Mouse (Mus musculus) MEL (cell line): ENCODE measurements at regions not wholly inside any gene's neighbourhood (a gene's known extent, or its start where the extent isn't known, plus 50 kb on each side); places are given as distances from the start of the nearest gene placed in this dataset.

ENCODE experiments used
- DNase-seq: peaks from one replicate; pipeline ENCODE4 v3.0.0; 2011; ENCODE audit warnings: low read depth, low spot score
- H3K27ac ChIP-seq: 2 replicates; pipeline ENCODE4 v1.5.1; 2012; ENCODE audit warnings: low read depth, mild to moderate bottlenecking, control low read depth, low read length, moderate library complexity; ENCODE audit not compliant: control insufficient read depth
- H3K27me3 ChIP-seq, 2 experiments: fragments of 150-350 bp in 1 of 2; sonication (generic) in 1 of 2; 2 replicates each; pipeline ENCODE4 v1.6.1; 2012; ENCODE audit warnings: low read length in 2 of 2, mild to moderate bottlenecking in 2 of 2, improper control_type of control experiment in 1 of 2, moderate library complexity in 1 of 2; ENCODE audit not compliant: insufficient read depth in 2 of 2, control insufficient read depth in 1 of 2
- H3K36me3 ChIP-seq, 2 experiments: 2 replicates each; pipeline ENCODE4 v1.6.1; 2012 to 2014; ENCODE audit warnings: low read length in 2 of 2, improper control_type of control experiment in 1 of 2, inconsistent platforms in 1 of 2, mild to moderate bottlenecking in 1 of 2; ENCODE audit not compliant: insufficient read depth in 2 of 2, control insufficient read depth in 1 of 2
- H3K4me1 ChIP-seq, 2 experiments: fragments of 150-350 bp in 1 of 2; sonication (generic) in 1 of 2; 2 replicates each; pipeline ENCODE4 v1.6.1; 2012; ENCODE audit warnings: low read length in 2 of 2, improper control_type of control experiment in 1 of 2, mild to moderate bottlenecking in 1 of 2; ENCODE audit not compliant: insufficient read depth in 2 of 2, control insufficient read depth in 1 of 2
- H3K4me3 ChIP-seq, 2 experiments: fragments of 150-350 bp in 1 of 2; sonication (generic) in 1 of 2; 2 replicates each; pipeline ENCODE4 v1.5.1; 2012; ENCODE audit warnings: low read depth in 2 of 2, low read length in 2 of 2, mild to moderate bottlenecking in 2 of 2, moderate library complexity in 2 of 2, control low read depth in 1 of 2, improper control_type of control experiment in 1 of 2; ENCODE audit not compliant: control insufficient read depth in 1 of 2, insufficient read depth in 1 of 2
- H3K79me2 ChIP-seq: 2 replicates; pipeline ENCODE4 v1.6.1; 2012; ENCODE audit warnings: mild to moderate bottlenecking, low read length, moderate library complexity; ENCODE audit not compliant: control insufficient read depth, poor library complexity, insufficient read depth
- H3K9ac ChIP-seq: 2 replicates; pipeline ENCODE4 v1.6.1; 2012; ENCODE audit warnings: low read depth, mild to moderate bottlenecking, control low read depth, low read length, moderate library complexity; ENCODE audit not compliant: control insufficient read depth, poor library complexity, severe bottlenecking
- H3K9me3 ChIP-seq: fragments of 150-350 bp; sonication (generic); replicated peaks from 2 replicates; pipeline ENCODE4 v1.6.1; 2012; ENCODE audit warnings: mild to moderate bottlenecking, low read length, improper control_type of control experiment, moderate library complexity; ENCODE audit not compliant: insufficient read depth
- CHD1 ChIP-seq: IDR thresholded peaks from 2 replicates; pipeline ENCODE4 v1.6.1; 2012; ENCODE audit warnings: low read depth, mild to moderate bottlenecking, inconsistent platforms, low read length, improper control_type of control experiment
- CHD2 ChIP-seq: IDR thresholded peaks from 2 replicates; pipeline ENCODE4 v1.6.1; 2011; ENCODE audit warnings: low read length, improper control_type of control experiment
- CTCF ChIP-seq, 3 experiments: IDR thresholded peaks in 2 of 3; conservative IDR thresholded peaks in 1 of 3; 2 replicates each; pipeline ENCODE4 v1.5.1; 2011 to 2012; ENCODE audit warnings: low read length in 3 of 3, low read depth in 2 of 3, mild to moderate bottlenecking in 2 of 3, improper control_type of control experiment in 1 of 3, inconsistent platforms in 1 of 3, mixed read lengths in 1 of 3, moderate library complexity in 1 of 3; ENCODE audit not compliant: control insufficient read depth in 1 of 3, insufficient read depth in 1 of 3, poor library complexity in 1 of 3, severe bottlenecking in 1 of 3
- E2F4 ChIP-seq: IDR thresholded peaks from 2 replicates; pipeline ENCODE4 v1.6.1; 2011; ENCODE audit warnings: low read depth, low read length, improper control_type of control experiment, borderline replicate concordance
- ELF1 ChIP-seq: IDR thresholded peaks from 2 replicates; pipeline ENCODE4 v1.6.1; 2014; ENCODE audit warnings: low read depth, mild to moderate bottlenecking, inconsistent platforms, low read length, improper control_type of control experiment, moderate library complexity
- EP300 ChIP-seq, 2 experiments: IDR thresholded peaks; 2 replicates each; pipeline ENCODE4 v1.6.1; 2011; ENCODE audit warnings: improper control_type of control experiment in 2 of 2, low read length in 2 of 2, low read depth in 1 of 2, mild to moderate bottlenecking in 1 of 2
- HCFC1 ChIP-seq: IDR thresholded peaks from 2 replicates; pipeline ENCODE4 v1.6.1; 2012; ENCODE audit warnings: low read depth, mild to moderate bottlenecking, inconsistent platforms, low read length, improper control_type of control experiment, moderate library complexity
- JUND ChIP-seq: IDR thresholded peaks from 2 replicates; pipeline ENCODE4 v1.6.1; 2011; ENCODE audit warnings: low read depth, mild to moderate bottlenecking, improper control_type of control experiment, low read length
- KAT2A ChIP-seq: conservative IDR thresholded peaks from 2 replicates; pipeline ENCODE4 v1.6.1; 2012; ENCODE audit warnings: low read depth, low read length, improper control_type of control experiment, inconsistent platforms
- MAX ChIP-seq: IDR thresholded peaks from 2 replicates; pipeline ENCODE4 v1.6.1; 2011; ENCODE audit warnings: low read length, improper control_type of control experiment
- MEF2A ChIP-seq: IDR thresholded peaks from 2 replicates; pipeline ENCODE4 v1.6.1; 2014; ENCODE audit warnings: low read depth, mild to moderate bottlenecking, inconsistent platforms, low read length, improper control_type of control experiment; ENCODE audit not compliant: poor library complexity, insufficient replicate concordance, severe bottlenecking; ENCODE audit errors: extremely low read depth
- MYB ChIP-seq: IDR thresholded peaks from 2 replicates; pipeline ENCODE4 v1.6.1; 2011; ENCODE audit warnings: mild to moderate bottlenecking, low read depth, low read length, improper control_type of control experiment
- MYC ChIP-seq: IDR thresholded peaks from 2 replicates; pipeline ENCODE4 v1.6.1; 2011; ENCODE audit warnings: low read depth, mild to moderate bottlenecking, low read length, improper control_type of control experiment, moderate library complexity
- NELFE ChIP-seq: IDR thresholded peaks from 2 replicates; pipeline ENCODE4 v1.6.1; 2011; ENCODE audit warnings: low read depth, low read length, improper control_type of control experiment
- POLR2AphosphoS2 ChIP-seq: IDR thresholded peaks from 2 replicates; pipeline ENCODE4 v1.6.1; 2011; ENCODE audit warnings: low read length, improper control_type of control experiment
- RAD21 ChIP-seq: IDR thresholded peaks from 2 replicates; pipeline ENCODE4 v1.6.1; 2011; ENCODE audit warnings: mild to moderate bottlenecking, low read depth, low read length, improper control_type of control experiment
- RCOR1 ChIP-seq: IDR thresholded peaks from 2 replicates; pipeline ENCODE4 v1.6.1; 2012; ENCODE audit warnings: low read depth, mild to moderate bottlenecking, inconsistent platforms, low read length, improper control_type of control experiment
- SIN3A ChIP-seq: IDR thresholded peaks from 2 replicates; pipeline ENCODE4 v1.6.1; 2012; ENCODE audit warnings: low read length, improper control_type of control experiment, inconsistent platforms
- SMC3 ChIP-seq: IDR thresholded peaks from 2 replicates; pipeline ENCODE4 v1.6.1; 2011; ENCODE audit warnings: low read depth, low read length, improper control_type of control experiment
- TAL1 ChIP-seq: IDR thresholded peaks from 2 replicates; pipeline ENCODE4 v1.6.1; 2012; ENCODE audit warnings: mild to moderate bottlenecking, inconsistent platforms, low read length, moderate library complexity, mixed read lengths
- TBP ChIP-seq: IDR thresholded peaks from 2 replicates; pipeline ENCODE4 v1.8.0; 2011; ENCODE audit warnings: low read depth, low read length, improper control_type of control experiment
- TCF12 ChIP-seq: IDR thresholded peaks from 2 replicates; pipeline ENCODE4 v1.6.1; 2014; ENCODE audit warnings: low read depth, mild to moderate bottlenecking, inconsistent platforms, low read length, improper control_type of control experiment, moderate library complexity
- USF1 ChIP-seq: IDR thresholded peaks from 2 replicates; pipeline ENCODE4 v1.6.1; 2014; ENCODE audit warnings: low read depth, mild to moderate bottlenecking, inconsistent platforms, low read length, improper control_type of control experiment, moderate library complexity
- ZC3H11A ChIP-seq: IDR thresholded peaks from 2 replicates; pipeline ENCODE4 v1.6.1; 2012; ENCODE audit warnings: low read depth, mild to moderate bottlenecking, inconsistent platforms, low read length, improper control_type of control experiment
- ZKSCAN1 ChIP-seq: IDR thresholded peaks from 2 replicates; pipeline ENCODE4 v1.6.1; 2012; ENCODE audit warnings: low read depth, mild to moderate bottlenecking, inconsistent platforms, low read length, improper control_type of control experiment, moderate library complexity

- no peaks in the 10 kb centered on the region for H3K79me2 ChIP-seq
- H3K27ac ChIP-seq: no peak overlapping the region
- H3K4me3 ChIP-seq: no peak overlapping the region
- no peak for TF ChIP-seq SIN3A
- TF ChIP-seq CHD1: no peak
- TF ChIP-seq ZC3H11A: no peak
- TF ChIP-seq NELFE: no peak
- no peak for TF ChIP-seq MYB
- TF ChIP-seq TBP: no peak
- TF ChIP-seq SMC3: no peak
- no peak for TF ChIP-seq POLR2AphosphoS2
- TF ChIP-seq MAX: no peak
- TF ChIP-seq RCOR1: no peak
- TF ChIP-seq USF1: no peak
- no peak for TF ChIP-seq ZKSCAN1
- TF ChIP-seq CHD2: no peak
- no peak for TF ChIP-seq MYC
- TF ChIP-seq EP300 (IDR thresholded peaks at IDR 0.05; ENCODE audit: low read depth in 1 of 2, low read length in 2 of 2): no peak
- TF ChIP-seq ELF1: no peak
- no peak for TF ChIP-seq JUND
- no peak for TF ChIP-seq E2F4
- TF ChIP-seq, all 39 proteins: peak for 0
- Histone ChIP-seq H3K36me3 (no peaks in the 10 kb centered on the region), H3K27me3 (no peaks in the 10 kb centered on the region), H3K4me1 (no peaks in the 10 kb centered on the region), H3K9ac (no peak overlapping the region), H3K9me3 (no peaks in the 10 kb centered on the region)
- no peak for DNase-seq
Measured at GRCm38 (mm10) chr17:79461681-79462091, 106.8 kb upstream of the Cdc42ep3 start.

GRCm38 (mm10) chr17:79463074-79463694 is 108.3 kb upstream of the Cdc42ep3 start:
- no peak overlapping the region for H3K27ac ChIP-seq
- H3K9ac ChIP-seq: no peak overlapping the region
- no peak for TF ChIP-seq KAT2A
- TF ChIP-seq NELFE: no peak
- TF ChIP-seq RAD21: no peak
- TF ChIP-seq RCOR1: no peak
- TF ChIP-seq TAL1: no peak
- no peak for TF ChIP-seq MEF2A
- no peak for TF ChIP-seq TCF12
- TF ChIP-seq CTCF (IDR thresholded peaks at IDR 0.05 in 2 of 3, conservative IDR thresholded peaks at IDR 0.05 in 1 of 3; ENCODE audit: control insufficient read depth in 1 of 3, insufficient read depth in 1 of 3, low read depth in 2 of 3, low read length in 3 of 3, poor library complexity in 1 of 3, severe bottlenecking in 1 of 3): no peak
- TF ChIP-seq HCFC1: no peak
- H3K4me1 ChIP-seq: no peaks in the 10 kb centered on the region
- H3K4me3 ChIP-seq: no peak overlapping the region
- no peak for DNase-seq
- H3K79me2 ChIP-seq: no peaks in the 10 kb centered on the region
- no peaks in the 10 kb centered on the region for H3K36me3 ChIP-seq
- H3K27me3 ChIP-seq: no peaks in the 10 kb centered on the region
- no peaks in the 10 kb centered on the region for H3K9me3 ChIP-seq
